Mouse (Mus musculus) liver, embryonic 11.5 days (tissue): ENCODE data around the gene Slc1a1. TPM values are rescaled to one million over a fixed set of nuclear protein-coding genes. Genes with fewer than 3 reads are reported as not detected.

Source experiments
- ATAC-seq: fragments of 200-750 bp; cut with Nextera tagmentation; replicated peaks from 2 replicates; pipeline ENCODE4 v1.8.0; 2017; ENCODE audit warnings: moderate number of reproducible peaks, mild to moderate bottlenecking, moderate TSS enrichment, moderate library complexity; ENCODE audit not compliant: low FRiP score
- DNase-seq: peaks from one replicate; pipeline ENCODE4 v3.0.0-alpha.2; 2017; ENCODE audit warnings: low spot score
- H3K27ac ChIP-seq: fragments of 300-500 bp; sonication (generic); 2 replicates; pipeline ENCODE4 v1.5.1; 2014; ENCODE audit warnings: mild to moderate bottlenecking, low read depth, low read length, control low read depth
- H3K27me3 ChIP-seq: fragments of 300-500 bp; sonication (generic); replicated peaks from 2 replicates; pipeline ENCODE4 v1.6.1; 2014; ENCODE audit warnings: low read length, mixed read lengths; ENCODE audit not compliant: control insufficient read depth, insufficient read depth
- H3K36me3 ChIP-seq: fragments of 300-500 bp; sonication (generic); 2 replicates; pipeline ENCODE4 v1.6.1; 2014; ENCODE audit warnings: mild to moderate bottlenecking, low read length, moderate library complexity, mixed read lengths; ENCODE audit not compliant: control insufficient read depth, insufficient read depth
- H3K4me1 ChIP-seq: fragments of 300-500 bp; sonication (generic); replicated peaks from 2 replicates; pipeline ENCODE4 v1.6.1; 2014; ENCODE audit warnings: low read length, mixed read lengths; ENCODE audit not compliant: control insufficient read depth, insufficient read depth
- H3K4me2 ChIP-seq: fragments of 300-500 bp; sonication (generic); 2 replicates; pipeline ENCODE4 v1.6.1; 2014; ENCODE audit warnings: mild to moderate bottlenecking, control low read depth, moderate library complexity
- H3K4me3 ChIP-seq: fragments of 300-500 bp; sonication (generic); 2 replicates; pipeline ENCODE4 v1.5.1; 2014; ENCODE audit warnings: low read depth, low read length, control low read depth
- H3K9ac ChIP-seq: fragments of 300-500 bp; sonication (generic); 2 replicates; pipeline ENCODE4 v1.6.1; 2014; ENCODE audit warnings: low read depth, low read length, control low read depth
- H3K9me3 ChIP-seq: fragments of 300-500 bp; sonication (generic); 2 replicates; pipeline ENCODE4 v1.6.1; 2016; ENCODE audit warnings: low read length, inconsistent platforms, mixed read lengths; ENCODE audit not compliant: control insufficient read depth
- WGBS: fragments of 180-500 bp; shearing (Covaris S2); extraction: QIAGEN DNeasy Blood & Tissue Kit; methylation state at CpG from one replicate; pipeline ENCODE4 v1.1.7; 2014; 5-methylcytosine and 5-hydroxymethylcytosine counted together
- polyA plus RNA-seq: library from polyadenylated mRNA; unstranded; fragments of >200 nt; fragmentation: Nextera tagmentation; extraction: Ambion mirVana; gene quantifications from 2 replicates; pipeline ENCODE4 v1.2.1, GENCODE M21; 2014

The Slc1a1 gene
- polyA plus RNA-seq, 1 experiment from 2014 or later, result 0.05 TPM

GRCm38 (mm10) chr19:28915602-28916250, 80.9 kb downstream of the Slc1a1 start:
- Histone ChIP-seq H3K36me3 (no peaks in the 10 kb centered on the region), H3K4me1 (peaks cover 3% of the 10 kb centered on the region; the same call in 1 of the 2 replicates), H3K4me2 (no peak overlapping the region), H3K27me3 (no peaks in the 10 kb centered on the region), H3K4me3 (no peak overlapping the region), H3K9ac (no peak overlapping the region), H3K9me3 (no peaks in the 10 kb centered on the region), H3K27ac (no peak overlapping the region)
- DNase-seq (no peak), ATAC-seq (no peak)
- 68% methylated on average over 2 of the region's 2 CpGs for WGBS

GRCm38 (mm10) chr19:28916492-28916891, 81.6 kb downstream of the Slc1a1 start:
- DNase-seq (no peak), ATAC-seq (no peak)
- Histone ChIP-seq H3K27me3 (no peaks in the 10 kb centered on the region), H3K4me2 (no peak overlapping the region), H3K4me1 (peaks cover 3% of the 10 kb centered on the region; the same call in 1 of the 2 replicates), H3K4me3 (no peak overlapping the region), H3K9me3 (no peaks in the 10 kb centered on the region), H3K36me3 (no peaks in the 10 kb centered on the region), H3K27ac (no peak overlapping the region), H3K9ac (no peak overlapping the region)
- WGBS, result 60% methylated on average over 4 of the region's 4 CpGs

DNA sequence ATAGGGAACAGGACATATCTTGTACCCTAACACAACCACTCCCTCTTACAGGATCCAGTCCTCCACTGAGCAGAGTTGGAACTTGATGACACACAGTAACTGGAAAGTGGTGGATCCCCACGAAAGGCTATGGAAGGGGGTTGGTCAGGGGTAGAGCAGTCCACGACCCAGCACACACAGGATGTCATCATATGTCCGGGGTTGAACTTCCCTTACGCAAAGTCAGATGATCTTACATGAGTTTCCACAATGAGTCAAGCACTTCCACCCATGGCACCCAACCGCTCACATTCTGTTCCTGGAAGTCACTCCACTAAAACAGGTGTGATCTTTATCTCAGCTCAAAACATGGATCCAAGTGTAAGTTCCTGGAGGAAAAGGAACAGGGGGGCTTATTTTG, 83.0 kb downstream of the Slc1a1 start:
- Histone ChIP-seq H3K4me3 (no peak overlapping the region), H3K27me3 (no peaks in the 10 kb centered on the region), H3K9me3 (no peaks in the 10 kb centered on the region), H3K4me1 (peaks cover 3% of the 10 kb centered on the region; the same call in 1 of the 2 replicates), H3K36me3 (no peaks in the 10 kb centered on the region), H3K9ac (no peak overlapping the region), H3K4me2 (no peak overlapping the region), H3K27ac (no peak overlapping the region)
- 57% methylated on average over 5 of the region's 5 CpGs for WGBS
- no peak for ATAC-seq
- no peak for DNase-seq

- Histone ChIP-seq H3K36me3 (no peaks in the 10 kb centered on the region), H3K4me3 (no peak overlapping the region), H3K4me1 (peaks cover 4% of the 10 kb centered on the region; the same call in 1 of the 2 replicates), H3K9me3 (no peaks in the 10 kb centered on the region), H3K4me2 (no peak overlapping the region), H3K27ac (no peak overlapping the region), H3K9ac (no peak overlapping the region), H3K27me3 (no peaks in the 10 kb centered on the region)
- no peak for DNase-seq
- ATAC-seq, result no peak
- WGBS, result 81% methylated on average over 5 of the region's 5 CpGs
These were observed 91.5 kb downstream of the Slc1a1 start for GRCm38 (mm10) chr19:28926366-28926765.

- Histone ChIP-seq H3K9me3 (no peaks in the 10 kb centered on the region), H3K4me3 (no peak overlapping the region), H3K9ac (no peak overlapping the region), H3K27ac (no peak overlapping the region), H3K4me2 (no peak overlapping the region), H3K4me1 (peaks cover 4% of the 10 kb centered on the region; the same call in 1 of the 2 replicates), H3K27me3 (no peaks in the 10 kb centered on the region), H3K36me3 (no peaks in the 10 kb centered on the region)
- no peak for ATAC-seq
- no peak for DNase-seq
- WGBS, result 22% methylated on average over 4 of the region's 4 CpGs
These were observed 92.5 kb downstream of the Slc1a1 start for GRCm38 (mm10) chr19:28927396-28927795.

DNA sequence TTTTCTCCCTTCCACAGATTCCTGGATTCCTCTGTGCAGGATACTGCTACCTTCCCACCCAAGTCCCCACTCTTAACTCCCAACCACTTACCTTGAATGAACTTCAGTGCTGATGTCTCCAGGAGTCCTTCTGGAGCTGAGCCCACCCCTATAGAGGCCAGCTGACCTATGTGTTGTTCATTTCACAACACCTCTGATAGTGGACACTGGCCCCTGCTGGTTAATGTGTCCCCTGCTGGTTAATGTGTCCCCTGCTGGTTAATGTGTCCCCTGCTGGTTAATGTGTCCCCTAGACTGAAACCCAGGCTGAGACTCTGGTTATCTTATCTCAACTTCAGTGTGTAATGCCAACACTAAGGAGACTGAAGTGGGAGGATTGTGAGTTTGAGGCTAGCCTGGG, 94.2 kb downstream of the Slc1a1 start:
- DNase-seq, result no peak
- no peak overlapping the region for H3K4me3 ChIP-seq

GRCm38 (mm10) chr19:28934897-28935296, 100.0 kb downstream of the Slc1a1 start:
- ATAC-seq (no peak), DNase-seq (no peak)
- Histone ChIP-seq H3K9ac (no peak overlapping the region), H3K27me3 (no peaks in the 10 kb centered on the region), H3K4me3 (no peak overlapping the region), H3K9me3 (no peaks in the 10 kb centered on the region), H3K27ac (no peak overlapping the region), H3K4me1 (no peaks in the 10 kb centered on the region), H3K4me2 (no peak overlapping the region), H3K36me3 (no peaks in the 10 kb centered on the region)
- 77% methylated on average over 3 of the region's 3 CpGs for WGBS

More for the DNA sequence above, 94.2 kb downstream of the Slc1a1 start:
- Histone ChIP-seq H3K4me2 (no peak overlapping the region), H3K27ac (no peak overlapping the region), H3K9me3 (no peaks in the 10 kb centered on the region), H3K36me3 (no peaks in the 10 kb centered on the region), H3K4me1 (peaks cover 4% of the 10 kb centered on the region; the same call in 1 of the 2 replicates), H3K27me3 (no peaks in the 10 kb centered on the region), H3K9ac (no peak overlapping the region)
- no peak for ATAC-seq

- ATAC-seq (no peak), DNase-seq (no peak)
- no peak overlapping the region for H3K9ac ChIP-seq
- no peak overlapping the region for H3K4me2 ChIP-seq
- 0 out of 2 replicates have a peak, but pooled peaks cover 3% of the 10 kb centered on the region for H3K4me1 ChIP-seq
- H3K27ac ChIP-seq, result no peak overlapping the region
- no peaks in the 10 kb centered on the region for H3K9me3 ChIP-seq
- WGBS, result 57% methylated on average over 9 of the region's 9 CpGs
- H3K4me3 ChIP-seq, result no peak overlapping the region
- H3K36me3 ChIP-seq, result no peaks in the 10 kb centered on the region
- no peaks in the 10 kb centered on the region for H3K27me3 ChIP-seq
These were observed 105.5 kb downstream of the Slc1a1 start for GRCm38 (mm10) chr19:28940135-28940874.

DNA sequence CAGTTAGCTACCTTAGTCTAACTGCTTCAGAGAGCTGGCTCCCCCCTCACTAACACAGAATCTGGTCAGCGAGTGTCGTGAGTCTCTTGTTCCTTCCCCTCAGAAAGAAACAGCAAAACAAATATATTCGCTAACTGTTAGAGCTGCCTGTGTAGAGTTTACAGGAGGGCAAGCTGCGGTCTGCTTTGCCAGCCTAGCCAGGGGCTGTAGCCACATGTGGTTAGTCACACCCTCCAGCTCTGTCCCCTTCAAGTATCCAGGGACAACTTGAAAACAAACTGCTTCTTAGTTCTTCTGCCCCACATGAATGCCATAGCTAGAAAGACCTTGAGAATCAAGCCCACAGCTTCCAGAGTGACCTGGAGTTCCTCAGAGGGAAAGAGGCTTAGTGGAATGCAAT, 106.4 kb downstream of the Slc1a1 start:
- Histone ChIP-seq H3K9ac (no peak overlapping the region), H3K4me3 (no peak overlapping the region), H3K27ac (no peak overlapping the region), H3K4me2 (no peak overlapping the region), H3K36me3 (no peaks in the 10 kb centered on the region), H3K4me1 (0 out of 2 replicates have a peak, but pooled peaks cover 3% of the 10 kb centered on the region), H3K27me3 (no peaks in the 10 kb centered on the region), H3K9me3 (no peaks in the 10 kb centered on the region)
- WGBS, result 67% methylated on average over 4 of the region's 4 CpGs
- ATAC-seq, result no peak
- no peak for DNase-seq
